Mouse (Mus musculus) lung, postnatal 14 days (tissue): ENCODE data around the gene Dnmt3l.
"Not testable (repeated sequence)": the region's sequence is repeated elsewhere in the genome, so short reads cannot be mapped to it uniquely, and the experiment has no call there.

Experiments
- DNase-seq: peaks from one replicate; pipeline ENCODE4 v3.0.0; 2021

Dnmt3l gene

DNA sequence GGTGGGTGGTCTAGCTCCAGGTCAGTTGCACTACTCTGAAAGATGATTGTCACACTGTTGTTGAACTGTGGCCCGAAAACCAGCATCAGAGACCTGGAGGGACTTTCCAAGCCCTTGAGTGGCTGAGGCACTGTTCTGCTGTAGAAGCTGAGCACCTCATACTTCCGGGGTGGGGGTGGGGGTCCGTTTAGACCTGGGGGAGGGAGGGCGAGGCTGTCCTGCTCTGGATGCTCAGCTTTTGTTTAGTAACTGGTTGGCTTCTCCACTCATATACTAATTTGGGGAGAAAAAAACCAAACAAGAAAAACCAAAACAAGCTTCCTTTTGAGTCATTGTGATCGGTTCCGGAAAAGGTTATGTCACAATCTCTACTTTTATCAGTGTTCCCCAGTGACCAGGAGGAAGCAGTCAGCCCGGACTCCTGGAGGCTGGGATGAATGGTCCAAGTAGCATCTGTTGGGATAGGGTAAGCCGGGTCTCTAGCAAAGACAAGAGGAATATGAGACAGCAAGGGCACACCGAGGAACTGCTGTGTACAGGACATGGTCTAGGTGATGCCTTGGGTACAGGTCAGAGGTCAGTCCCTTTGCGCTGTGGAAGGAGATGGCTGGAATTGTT lies 44.8 kb downstream of the Dnmt3l start:
- DNase-seq, result no peak

DNA sequence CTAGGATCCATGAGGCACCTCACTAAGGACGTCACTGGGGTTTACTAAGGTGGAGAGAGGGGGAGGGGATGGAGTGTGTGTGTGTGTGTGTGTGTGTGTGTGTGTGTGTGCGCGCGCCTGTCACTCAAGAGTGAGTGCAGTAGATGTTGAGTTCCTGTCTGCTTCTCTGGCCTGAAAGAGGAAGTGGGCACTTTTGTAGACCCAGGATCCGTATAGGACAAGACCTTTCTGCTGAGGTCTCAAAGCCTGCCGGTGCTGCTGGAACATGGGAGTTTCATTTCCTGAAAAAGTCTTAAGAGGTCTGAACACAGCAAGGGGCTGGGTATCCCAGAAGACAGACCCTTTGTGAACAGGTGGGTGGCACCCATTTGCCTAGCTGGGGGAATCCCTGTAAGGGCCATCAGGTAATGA lies 45.4 kb downstream of the Dnmt3l start:
- no peak for DNase-seq

DNA sequence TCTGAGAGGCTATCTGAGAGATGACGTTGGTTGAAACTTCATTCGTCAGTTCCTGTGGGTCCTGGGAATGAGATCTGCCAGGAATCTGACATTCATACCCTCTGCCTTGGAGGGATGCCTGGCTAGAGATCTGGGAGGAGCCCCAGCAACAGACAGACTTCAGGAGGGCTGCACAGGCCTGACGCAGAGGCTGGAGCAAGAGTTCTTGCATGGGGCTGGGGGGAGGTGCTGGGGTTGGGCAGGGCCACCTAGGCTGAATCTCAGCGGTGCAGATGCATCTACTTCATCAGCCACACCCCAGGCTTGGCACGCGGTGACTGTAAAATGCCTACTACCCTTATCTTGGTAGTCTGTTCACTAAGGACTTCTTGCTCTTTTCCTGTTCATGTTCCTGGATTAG lies 48.5 kb downstream of the Dnmt3l start:
- DNase-seq, result no peak

DNA sequence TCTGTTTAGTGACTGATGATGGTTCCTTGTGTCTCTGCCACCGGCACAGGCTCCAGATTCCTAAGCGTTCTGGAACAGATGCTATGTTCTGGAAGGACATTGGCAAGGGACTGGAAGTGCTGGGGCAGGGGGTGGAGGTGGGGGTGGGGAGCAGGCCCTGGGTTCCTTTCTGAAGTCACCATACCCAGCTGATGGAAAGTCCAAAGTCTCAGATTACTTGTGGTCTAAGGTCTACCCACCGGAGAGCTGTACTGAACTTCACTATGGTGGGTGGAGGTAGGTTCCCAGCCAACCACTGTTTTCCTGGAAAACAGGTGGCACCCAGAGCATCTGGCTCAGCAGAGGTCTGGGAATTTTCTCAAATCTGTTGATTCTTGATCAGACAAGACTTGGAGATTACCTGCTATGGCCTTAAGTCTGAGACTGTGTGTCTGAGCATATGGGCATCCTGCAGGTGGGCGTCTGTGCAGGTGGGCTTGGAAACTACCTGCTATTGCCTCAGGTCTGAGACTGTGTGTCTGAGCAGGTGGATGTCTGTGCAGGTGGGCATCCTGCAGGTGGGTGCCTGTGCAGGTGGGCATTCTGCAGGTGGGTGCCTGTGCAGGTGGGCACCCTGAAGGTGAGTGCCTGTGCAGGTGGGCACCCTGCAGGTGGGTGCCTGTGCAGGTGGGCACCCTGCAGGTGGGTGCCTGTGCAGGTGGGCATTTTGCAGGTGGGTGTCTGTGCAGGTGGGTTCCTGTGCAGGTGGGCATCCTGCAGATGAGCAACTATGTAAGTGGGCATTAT lies 49.2 kb downstream of the Dnmt3l start:
- no peak for DNase-seq

DNA sequence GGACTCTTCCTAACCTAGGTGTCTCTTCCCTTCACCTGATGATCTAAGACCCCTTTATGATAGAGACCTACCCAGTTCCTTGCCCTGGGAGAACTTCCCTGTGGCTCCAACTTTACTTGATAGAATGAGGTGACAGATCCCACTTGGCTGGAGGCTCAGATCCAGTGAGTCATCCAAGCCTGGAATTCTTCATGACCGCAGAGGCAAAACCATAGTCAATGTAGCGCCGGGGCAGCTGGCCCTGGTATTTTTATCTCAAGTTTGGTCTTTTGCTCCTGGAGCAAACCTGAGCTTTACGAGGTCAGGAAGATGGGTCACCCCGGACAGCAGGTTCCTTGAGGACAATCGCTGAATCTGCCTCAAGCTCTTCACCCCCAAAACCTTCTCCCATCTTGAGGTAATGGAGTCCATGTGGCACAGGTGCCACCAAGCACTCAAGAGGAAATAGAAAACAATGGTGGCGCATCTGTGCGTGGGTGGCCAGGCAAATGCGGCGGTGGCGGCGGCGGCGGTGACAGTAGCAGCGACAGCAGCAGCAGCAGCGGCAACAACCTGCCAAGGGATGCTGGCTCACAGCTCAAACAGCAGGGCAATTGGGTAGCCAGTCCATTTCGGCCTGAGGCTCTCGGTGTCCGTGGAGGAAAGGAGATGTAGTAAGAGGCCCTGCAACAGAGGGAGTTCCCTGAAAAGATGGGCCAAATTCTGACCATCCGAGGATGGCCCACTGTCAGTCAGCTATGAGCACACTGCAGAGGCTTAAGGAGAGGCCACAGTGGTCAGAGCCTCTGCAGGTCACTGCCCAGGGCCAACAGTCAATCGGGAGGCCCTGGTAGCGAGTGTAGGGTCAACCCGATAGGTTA lies 50.3 kb downstream of the Dnmt3l start:
- DNase-seq, result no peak

DNA sequence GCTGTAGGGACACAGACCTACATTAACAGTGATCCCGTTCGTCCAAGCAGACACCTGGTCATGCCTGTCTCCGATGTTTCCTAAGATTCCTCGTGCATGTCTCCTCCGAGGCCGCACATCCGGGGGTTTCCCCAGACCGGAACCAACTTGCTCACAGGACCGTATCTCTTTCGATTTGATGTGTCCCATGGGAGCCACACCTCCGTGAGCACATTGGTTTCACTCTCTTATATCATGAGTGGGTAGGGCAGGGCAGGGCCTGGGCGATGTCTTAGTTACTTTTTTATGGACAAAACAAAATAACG lies 50.9 kb downstream of the Dnmt3l start:
- no peak for DNase-seq

DNA sequence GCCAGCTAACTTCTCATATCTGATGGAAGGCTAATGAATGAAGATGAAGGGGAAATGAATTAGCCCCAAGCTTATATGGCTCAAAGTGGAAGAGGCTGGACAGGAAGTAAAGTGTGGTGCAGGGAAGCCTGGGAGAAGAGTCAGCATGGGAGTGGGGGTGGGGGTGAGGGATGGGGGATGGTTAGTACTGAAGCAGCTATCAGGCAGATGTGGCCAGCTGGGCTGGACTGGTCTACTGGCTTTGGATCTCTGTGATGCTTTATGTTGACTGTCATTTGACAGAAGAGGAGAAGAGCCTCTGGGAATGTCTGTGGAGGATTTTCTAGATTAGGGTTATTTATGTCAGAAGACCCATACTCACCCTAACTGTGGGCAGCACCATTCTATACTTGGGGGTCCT lies 53.5 kb downstream of the Dnmt3l start:
- DNase-seq, result no peak

DNA sequence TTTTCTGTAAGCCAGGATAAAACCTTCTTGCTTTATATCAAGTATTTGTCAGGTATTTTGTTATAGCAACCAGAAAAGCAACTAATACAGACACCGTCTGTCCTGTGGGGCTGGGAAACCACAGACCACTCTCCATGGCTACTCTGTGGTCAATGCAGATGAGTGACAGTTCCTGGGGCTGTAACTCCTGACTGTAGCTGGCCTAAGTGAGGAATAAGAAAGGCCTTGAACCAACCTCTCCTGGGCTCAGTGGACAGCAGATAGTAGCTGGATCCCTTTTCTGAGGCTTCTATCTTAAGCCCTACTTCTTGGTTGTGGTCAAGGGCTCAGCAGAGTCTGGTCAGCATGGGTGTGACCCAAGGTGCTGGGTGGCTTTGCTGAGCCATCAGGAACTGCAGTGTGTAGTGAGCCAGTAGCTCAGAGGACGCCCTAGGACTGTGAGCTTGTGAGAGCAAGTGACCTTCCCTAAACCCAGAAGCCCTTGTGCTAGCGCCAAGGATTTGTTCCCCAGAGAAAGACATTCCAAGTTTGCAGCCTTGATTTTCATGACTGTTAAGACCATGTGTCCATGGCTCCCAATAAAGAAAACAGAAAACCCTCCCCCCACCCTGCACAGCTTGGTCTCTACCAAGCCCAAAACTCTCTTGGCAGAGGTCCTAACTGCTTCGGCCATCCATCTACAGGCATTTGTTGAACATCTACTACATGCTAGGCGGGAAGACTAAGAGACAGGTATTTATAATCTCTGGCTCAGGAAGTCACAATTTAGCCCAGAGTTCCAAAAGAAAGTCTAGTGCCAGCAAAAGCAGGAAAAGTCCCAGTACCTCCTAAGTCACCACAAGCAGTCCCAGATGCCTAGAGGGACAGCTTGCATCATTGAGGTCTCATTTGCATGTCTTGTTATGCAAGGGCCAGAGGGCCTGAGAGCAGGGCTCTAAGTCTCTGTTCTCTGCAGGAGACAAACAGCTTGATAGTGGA lies 54.5 kb downstream of the Dnmt3l start:
- no peak for DNase-seq

DNA sequence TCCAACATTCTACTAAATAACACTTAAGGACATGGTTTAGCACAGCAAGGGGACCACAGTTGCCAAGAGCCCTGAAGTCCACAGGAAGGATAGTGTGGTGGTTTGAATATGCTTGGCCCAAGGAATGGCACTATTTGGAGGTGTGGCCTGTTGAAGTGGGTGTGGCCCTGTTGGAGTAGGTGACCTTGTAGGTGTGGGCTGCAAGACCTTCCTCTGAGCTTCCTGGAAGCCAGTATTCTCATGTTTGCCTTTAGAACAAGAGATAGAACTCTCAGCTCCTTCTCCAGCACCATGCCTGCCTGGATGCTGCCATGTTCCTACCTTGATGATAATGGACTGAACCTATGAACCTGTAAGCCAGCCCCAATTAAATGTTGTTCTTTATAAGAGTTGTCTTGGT lies 58.1 kb downstream of the Dnmt3l start:
- not testable (repeated sequence) for DNase-seq

DNA sequence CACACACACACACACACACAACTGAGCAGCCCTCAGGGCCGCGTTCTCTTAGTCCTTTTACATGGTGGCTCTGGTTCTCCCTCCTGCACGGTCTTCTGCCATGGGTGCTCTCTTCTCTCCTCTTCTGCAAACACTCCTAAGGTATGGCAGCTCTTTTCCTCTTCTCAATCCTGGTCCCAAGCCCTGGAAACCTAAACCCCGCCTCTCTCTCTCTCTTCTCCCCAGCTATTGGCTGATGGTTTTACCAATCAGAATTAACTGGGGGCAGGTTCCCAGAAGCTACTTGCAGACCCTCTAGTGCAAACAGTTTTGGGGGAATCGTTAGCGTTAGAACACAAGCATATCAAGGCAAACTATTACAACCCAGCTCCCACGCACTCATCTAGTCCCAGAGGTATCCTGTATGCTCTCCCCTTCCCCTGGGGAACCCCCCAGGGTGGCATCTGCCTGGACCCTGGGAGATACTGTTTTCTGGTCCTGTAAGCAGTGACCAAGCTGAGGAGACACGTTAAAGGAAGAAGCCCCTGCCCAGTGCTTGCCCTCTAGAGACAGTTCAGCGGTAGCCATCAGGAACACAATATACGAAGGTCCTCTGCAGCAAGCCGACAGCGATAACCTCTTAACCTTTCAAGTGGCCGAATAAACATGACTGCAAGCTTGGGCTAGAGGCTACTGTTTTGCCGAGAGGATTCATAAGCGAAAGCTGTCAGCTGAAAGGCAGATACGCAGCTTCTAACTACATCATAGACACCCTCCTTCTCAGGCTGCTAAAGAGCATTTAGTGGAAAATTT lies 59.4 kb downstream of the Dnmt3l start:
- no peak for DNase-seq

DNA sequence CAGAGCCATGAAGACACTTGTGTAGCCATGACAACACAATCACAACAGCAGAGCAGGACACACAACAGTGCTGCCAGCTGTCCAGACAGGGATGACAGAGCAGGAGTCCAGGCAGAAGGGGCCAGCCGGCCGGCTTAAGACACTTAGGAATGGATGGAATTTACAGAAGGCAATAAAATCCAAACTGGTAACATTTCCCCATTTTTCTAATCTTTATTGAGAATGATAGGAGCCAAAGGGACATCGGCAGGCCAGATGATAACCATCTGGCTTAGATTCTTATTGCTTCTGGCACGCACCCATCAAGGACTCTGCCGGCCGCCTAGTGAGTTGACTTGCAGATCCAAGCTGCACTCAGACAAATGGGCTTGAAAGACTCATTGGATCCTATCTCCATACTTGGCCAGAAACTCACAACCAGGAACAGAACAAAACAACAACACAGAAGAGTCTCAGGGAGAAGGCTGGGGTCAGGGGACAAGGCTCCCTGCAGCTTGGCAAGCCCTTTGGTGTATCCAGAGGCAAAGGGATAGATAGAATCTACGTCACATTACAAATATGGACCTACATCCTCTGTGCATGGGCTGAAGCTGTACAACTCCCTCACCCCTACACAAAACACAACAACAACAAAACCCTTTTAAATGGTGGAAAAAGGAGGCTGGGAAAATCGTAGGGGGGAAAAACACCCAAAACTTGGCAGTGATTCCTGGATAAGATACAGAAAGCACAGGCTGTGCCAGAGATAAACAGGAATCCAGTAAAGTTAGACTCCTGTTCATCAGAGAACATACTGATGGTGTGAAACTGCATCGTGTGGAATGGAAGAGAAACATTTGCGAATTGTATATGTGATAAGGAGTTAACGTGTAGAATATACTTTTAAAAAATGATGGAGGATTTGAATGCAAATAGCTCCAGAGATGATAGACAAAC lies 63.1 kb downstream of the Dnmt3l start:
- peak; percentile 55 for DNase-seq

DNA sequence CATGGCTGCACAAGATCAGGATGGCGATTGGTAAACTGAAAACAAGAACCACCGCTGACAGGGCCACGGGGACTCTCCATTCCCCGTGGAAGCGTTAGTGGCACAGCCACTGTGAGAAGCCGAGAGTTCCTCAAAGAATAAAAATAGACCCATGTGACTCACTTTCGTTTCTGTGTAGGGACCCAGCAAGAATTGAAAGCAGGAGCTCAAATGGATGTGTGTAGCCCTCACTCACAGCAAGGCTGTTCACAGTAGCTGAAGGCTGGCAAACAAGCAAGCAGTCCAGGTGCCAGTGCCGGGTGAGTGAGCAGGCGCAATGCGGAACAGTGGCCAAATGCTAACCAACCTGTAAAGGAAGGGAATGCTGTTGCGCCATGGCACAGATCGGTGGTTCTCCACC lies 63.8 kb downstream of the Dnmt3l start:
- DNase-seq, result no peak
